In genomic region chr2:29621163-29621562, GRCm38 (mm10) we compare ENCODE assay signal across 8 mouse cellular contexts. TPM values are rescaled to one million over a fixed set of nuclear protein-coding genes. Genes with fewer than 3 reads are reported as not detected.
DNase-seq lines count a peak whose midpoint lies in the region; ATAC-seq and TF ChIP-seq lines count a peak whose summit lies in the region.

No protein-coding gene starts in this region.

- TF ChIP-seq CTCF in hindbrain, postnatal 0 days (IDR thresholded peaks at IDR 0.05; ENCODE audit: low read depth): no peak

- no peak for ATAC-seq in lung, embryonic 16.5 days (ENCODE audit: low read depth)
- ATAC-seq in embryonic facial prominence, embryonic 12.5 days (ENCODE audit: insufficient number of reproducible peaks, insufficient read depth, low FRiP score, low TSS enrichment): no peak
- ATAC-seq in hindbrain, postnatal 0 days: no peak
- no peak for ATAC-seq in neural tube, embryonic 12.5 days (ENCODE audit: low FRiP score, low read depth)

- H3K9me3 ChIP-seq in lung, embryonic 16.5 days (ENCODE audit: control insufficient read depth, low read length): no peaks in the 10 kb centered on the region
- H3K9me3 ChIP-seq in embryonic facial prominence, embryonic 12.5 days: no peaks in the 10 kb centered on the region
- no peaks in the 10 kb centered on the region for H3K9me3 ChIP-seq in hindbrain, postnatal 0 days (ENCODE audit: low read length)
- no peaks in the 10 kb centered on the region for H3K9me3 ChIP-seq in neural tube, embryonic 12.5 days

- H3K27ac ChIP-seq in lung, embryonic 16.5 days (ENCODE audit: low read length): no peak overlapping the region
- no peak overlapping the region for H3K27ac ChIP-seq in embryonic facial prominence, embryonic 12.5 days
- H3K27ac ChIP-seq in hindbrain, postnatal 0 days: no peak overlapping the region
- H3K27ac ChIP-seq in neural tube, embryonic 12.5 days: no peak overlapping the region

- H3K4me3 ChIP-seq in lung, embryonic 16.5 days (ENCODE audit: low read length): peak overlapping the region; percentile 88
- peak overlapping the region; percentile 85 for H3K4me3 ChIP-seq in embryonic facial prominence, embryonic 12.5 days
- H3K4me3 ChIP-seq in hindbrain, postnatal 0 days (ENCODE audit: low read length): peak overlapping the region; percentile 77
- no peak overlapping the region; the same call in 1 of the 2 replicates for H3K4me3 ChIP-seq in neural tube, embryonic 12.5 days

- peaks cover 12% of the 10 kb centered on the region for H3K4me1 ChIP-seq in lung, embryonic 16.5 days (replicated peaks; ENCODE audit: control insufficient read depth, insufficient read depth, low read length)
- H3K4me1 ChIP-seq in embryonic facial prominence, embryonic 12.5 days: peaks cover 17% of the 10 kb centered on the region
- H3K4me1 ChIP-seq in hindbrain, postnatal 0 days (ENCODE audit: insufficient read depth, low read length): peaks cover 16% of the 10 kb centered on the region
- H3K4me1 ChIP-seq in neural tube, embryonic 12.5 days: peaks cover 20% of the 10 kb centered on the region

- 53% methylated on average over 10 of the region's 10 CpGs for WGBS in lung, embryonic 16.5 days
- WGBS in embryonic facial prominence, embryonic 12.5 days: 72% methylated on average over 10 of the region's 10 CpGs
- whole genome bisulfite sequencing in hindbrain, postnatal 0 days: 59% methylated on average over 10 of the region's 10 CpGs
- WGBS in neural tube, embryonic 12.5 days: 82% methylated on average over 10 of the region's 10 CpGs

- peak overlapping the region; percentile 91 for H3K9ac ChIP-seq in lung, embryonic 16.5 days (ENCODE audit: low read length)
- peak overlapping the region; percentile 95 for H3K9ac ChIP-seq in embryonic facial prominence, embryonic 12.5 days
- peak overlapping the region; percentile 90; the same call in 1 of the 2 replicates for H3K9ac ChIP-seq in hindbrain, postnatal 0 days (replicated peaks; ENCODE audit: low read length)
- peak overlapping the region; percentile 91 for H3K9ac ChIP-seq in neural tube, embryonic 12.5 days

- no peak for DNase-seq in lung, postnatal 25 days (ENCODE audit: low spot score)
- no peak for DNase-seq in hindbrain, postnatal 0 days (ENCODE audit: low spot score)
- no peak for DNase-seq in urinary bladder, adult 2 months (ENCODE audit: low spot score)
- DNase-seq in retina, embryonic 14.5 days (ENCODE audit: low spot score): no peak
- DNase-seq in c-Kit-positive CD71-positive TER-119-positive erythroid progenitor cells, embryonic 14.5 days (ENCODE audit: low spot score): no peak

- H3K4me2 ChIP-seq in lung, embryonic 16.5 days (ENCODE audit: low read depth, low read length): peak overlapping the region; percentile 83
- peak overlapping the region; percentile 86 for H3K4me2 ChIP-seq in embryonic facial prominence, embryonic 12.5 days (replicated peaks)
- peak overlapping the region; percentile 88 for H3K4me2 ChIP-seq in hindbrain, postnatal 0 days (ENCODE audit: low read depth, low read length)
- peak overlapping the region; percentile 81 for H3K4me2 ChIP-seq in neural tube, embryonic 12.5 days (replicated peaks)

- no peaks in the 10 kb centered on the region for H3K36me3 ChIP-seq in lung, embryonic 16.5 days (ENCODE audit: control insufficient read depth, insufficient read depth, low read length)
- H3K36me3 ChIP-seq in embryonic facial prominence, embryonic 12.5 days: no peaks in the 10 kb centered on the region
- H3K36me3 ChIP-seq in hindbrain, postnatal 0 days (ENCODE audit: insufficient read depth, low read length): no peaks in the 10 kb centered on the region
- H3K36me3 ChIP-seq in neural tube, embryonic 12.5 days: peaks cover 4% of the 10 kb centered on the region; the same call in 1 of the 2 replicates

- H3K27me3 ChIP-seq in lung, embryonic 16.5 days (ENCODE audit: control insufficient read depth, insufficient read depth, low read depth, low read length): no peaks in the 10 kb centered on the region
- H3K27me3 ChIP-seq in embryonic facial prominence, embryonic 12.5 days: no peaks in the 10 kb centered on the region
- H3K27me3 ChIP-seq in hindbrain, postnatal 0 days (ENCODE audit: insufficient read depth, low read length): no peaks in the 10 kb centered on the region
- H3K27me3 ChIP-seq in neural tube, embryonic 12.5 days (replicated peaks): no peaks in the 10 kb centered on the region

RNA-seq across cellular contexts. Expression of gene Rapgef1, which starts 1.6 kb away (rescaled TPM):
- 10.7 and 12.2 TPM in 2 replicates for polyA plus RNA-seq in lung, embryonic 16.5 days (2015; fragmentation: Nextera tagmentation; extraction: Ambion mirVana)
- polyA plus RNA-seq in embryonic facial prominence, embryonic 12.5 days (2016; fragmentation: Nextera tagmentation; extraction: Ambion mirVana): 20.3 and 21.7 TPM in 2 replicates
- 91.3 and 94.0 TPM in 2 replicates for total RNA-seq in hindbrain, postnatal 0 days (2014; rRNA removed)
- polyA plus RNA-seq in hindbrain, postnatal 0 days (2015; fragmentation: Nextera tagmentation; extraction: Ambion mirVana): 13.7 and 14.4 TPM in 2 replicates
- polyA plus RNA-seq in neural tube, embryonic 12.5 days (2016; fragmentation: Nextera tagmentation; extraction: Ambion mirVana): 23.4 and 26.3 TPM in 2 replicates
- polyA plus RNA-seq in urinary bladder, adult 2 months (2012; rRNA removed): 29.0 and 34.9 TPM in 2 replicates
